Comparison of ENCODE assay signal across 27 mouse cellular contexts in the genomic region with DNA sequence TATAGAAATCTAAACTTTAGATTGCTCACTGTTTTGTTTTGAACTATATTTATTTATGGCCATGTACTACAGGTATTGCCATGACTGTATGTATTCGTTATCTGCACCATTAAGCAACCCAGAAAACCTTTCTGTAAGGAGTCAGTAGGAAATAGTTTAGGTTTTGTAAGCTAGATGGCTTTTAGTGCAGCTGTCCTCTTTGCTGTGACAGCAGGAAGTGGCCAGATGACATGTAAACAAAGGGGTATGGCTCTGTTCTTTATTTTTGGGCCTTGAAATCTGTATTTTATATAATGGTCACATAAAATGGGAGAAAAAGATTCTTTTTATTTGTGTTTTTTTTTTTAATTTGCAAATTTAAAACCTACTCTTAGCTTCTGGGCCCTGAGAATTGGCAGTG.
DNase-seq lines count a peak whose midpoint lies in the region; ATAC-seq lines count a peak whose summit lies in the region.
"Had no signal": no experiment of that assay in that cellular context is flagged by ENCODE, and none has a peak within 500 bp of the region (broad histone marks: within the 10 kb centered on the region; RNA-seq: fewer than 3 reads in every experiment).

No protein-coding gene starts in this region.

- H3K4me3 ChIP-seq in heart, embryonic 10.5 days: no peak overlapping the region
- H3K4me3 ChIP-seq: embryonic facial prominence, embryonic 12.5 days; embryonic facial prominence, embryonic 15.5 days; forebrain, embryonic 12.5 days; forebrain, embryonic 15.5 days; heart, embryonic 13.5 days; hindbrain, embryonic 15.5 days; intestine, embryonic 15.5 days had no signal

- H3K4me1 ChIP-seq in heart, embryonic 10.5 days: 0 out of 2 replicates have a peak, but pooled peaks cover 3% of the 10 kb centered on the region
- H3K4me1 ChIP-seq: forebrain, embryonic 12.5 days; forebrain, embryonic 15.5 days; intestine, embryonic 15.5 days had no signal

- H3K27ac ChIP-seq in heart, embryonic 10.5 days: no peak overlapping the region
- H3K27ac ChIP-seq: embryonic facial prominence, embryonic 12.5 days; embryonic facial prominence, embryonic 15.5 days; forebrain, embryonic 12.5 days; forebrain, embryonic 15.5 days; heart, embryonic 13.5 days; hindbrain, embryonic 15.5 days; intestine, embryonic 15.5 days had no signal

- no peaks in the 10 kb centered on the region for H3K36me3 ChIP-seq in heart, embryonic 10.5 days
- H3K36me3 ChIP-seq: embryonic facial prominence, embryonic 12.5 days; embryonic facial prominence, embryonic 15.5 days; forebrain, embryonic 12.5 days; forebrain, embryonic 15.5 days; heart, embryonic 13.5 days; hindbrain, embryonic 15.5 days; intestine, embryonic 15.5 days had no signal

- 76% methylated on average over 1 of the region's 1 CpGs for WGBS in heart, embryonic 10.5 days

- H3K27me3 ChIP-seq in heart, embryonic 10.5 days (ENCODE audit: insufficient read depth, poor library complexity, severe bottlenecking): no peaks in the 10 kb centered on the region
- H3K27me3 ChIP-seq: embryonic facial prominence, embryonic 12.5 days; embryonic facial prominence, embryonic 15.5 days; forebrain, embryonic 12.5 days; forebrain, embryonic 15.5 days; heart, embryonic 13.5 days; hindbrain, embryonic 15.5 days; intestine, embryonic 15.5 days; Patski had no signal

- DNase-seq in heart, adult 11 months: peak; percentile 24
- DNase-seq in heart, embryonic 10.5 days (ENCODE audit: low spot score): no peak
- no peak for DNase-seq in embryo, embryonic 11 days
- no peak for DNase-seq in ovary, postnatal 14 days (ENCODE audit: low spot score)
- DNase-seq: adrenal gland, adult 2 months; adrenal gland, postnatal 14 days; cerebellum, adult 11 months; cerebellum, adult 8-10 months; cerebellum, postnatal 10 days; gastrocnemius, postnatal 10 days; gastrocnemius, postnatal 36 days; heart, adult 18-20 months; heart, postnatal 14 days; heart, postnatal 4 days; kidney, adult 11 months had no signal

- H3K9me3 ChIP-seq in heart, embryonic 10.5 days: no peaks in the 10 kb centered on the region
- H3K9me3 ChIP-seq: embryonic facial prominence, embryonic 12.5 days; embryonic facial prominence, embryonic 15.5 days; forebrain, embryonic 12.5 days; forebrain, embryonic 15.5 days; G1E; heart, embryonic 13.5 days; hindbrain, embryonic 15.5 days; intestine, embryonic 15.5 days had no signal

- peak; percentile 37 for ATAC-seq in CD4-positive, CD25-positive, alpha-beta regulatory T cell, adult 4 months
- ATAC-seq in granulocyte monocyte progenitor cell, adult 5-6 weeks (replicated peaks; ENCODE audit: poor library complexity, severe bottlenecking): peak; percentile 49
- ATAC-seq in erythroid progenitor cell, adult 5-6 weeks (replicated peaks; ENCODE audit: low FRiP score, poor library complexity, severe bottlenecking): no peak
- ATAC-seq: forebrain, embryonic 15.5 days; intestine, embryonic 15.5 days; Patski had no signal
